Mouse (Mus musculus) cerebellum, adult 8-10 months (tissue): ENCODE results near the gene 5730480H06Rik.
A peak's percentile ranks its signal among the peaks of the same experiment; 100 is the strongest.

Experiments
- DNase-seq: peaks from one replicate; pipeline ENCODE4 v3.0.0; 2022

The 5730480H06Rik gene

DNA sequence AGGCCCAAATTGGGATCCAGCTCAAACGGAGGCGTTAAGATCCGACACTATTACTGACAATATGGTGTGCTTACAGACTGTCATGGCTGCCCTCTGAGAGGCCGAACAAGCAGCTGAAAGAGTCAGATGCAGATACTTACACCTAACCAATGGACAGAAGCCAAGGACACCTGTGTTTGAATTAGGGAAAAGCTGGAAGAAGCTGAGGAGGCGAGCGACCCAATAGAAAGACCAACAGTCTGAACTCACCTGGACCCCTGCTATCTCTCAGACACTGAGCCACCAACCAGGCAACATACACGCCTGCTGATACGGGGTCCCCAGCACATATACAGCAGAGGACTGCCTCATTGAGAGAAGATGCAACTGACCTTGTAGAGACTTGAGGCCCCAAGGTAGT is at the start of gene 5730480H06Rik:
Gene 5730480H06Rik (plus strand): TSS at position 301 of the 400 bp plus-strand sequence.
- no peak for DNase-seq

GRCm38 (mm10) chr5:48301186-48301585 is 26.6 kb upstream of the 5730480H06Rik start:
- no peak for DNase-seq

DNA sequence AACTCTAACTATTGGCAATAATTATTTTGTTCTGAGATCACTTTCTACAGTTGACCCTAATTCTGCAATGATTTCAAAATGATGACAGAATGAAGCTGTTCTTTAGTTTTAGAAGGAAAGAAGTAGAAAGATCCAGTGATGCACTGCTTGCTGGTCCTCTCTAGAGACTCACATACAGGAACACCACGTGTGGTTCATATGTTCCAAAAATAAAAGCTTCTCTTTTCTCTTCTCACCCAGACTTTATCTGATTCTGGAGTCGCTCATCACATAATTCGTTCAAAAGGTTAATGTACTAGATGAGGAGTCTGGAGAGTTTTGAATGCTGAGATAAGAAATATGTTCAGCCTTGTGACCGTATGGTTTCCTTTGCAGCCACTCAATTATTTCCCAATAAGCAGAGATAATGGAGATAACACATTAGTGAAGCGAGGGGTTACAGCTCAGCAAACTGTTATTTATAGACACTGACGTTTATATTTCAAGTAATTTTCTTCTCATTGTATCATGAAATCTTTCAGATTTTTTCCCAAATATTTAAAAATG is 12.6 kb upstream of the 5730480H06Rik start:
- no peak for DNase-seq

GRCm38 (mm10) chr5:48320597-48320996 is 7.2 kb upstream of the 5730480H06Rik start:
- no peak for DNase-seq

DNA sequence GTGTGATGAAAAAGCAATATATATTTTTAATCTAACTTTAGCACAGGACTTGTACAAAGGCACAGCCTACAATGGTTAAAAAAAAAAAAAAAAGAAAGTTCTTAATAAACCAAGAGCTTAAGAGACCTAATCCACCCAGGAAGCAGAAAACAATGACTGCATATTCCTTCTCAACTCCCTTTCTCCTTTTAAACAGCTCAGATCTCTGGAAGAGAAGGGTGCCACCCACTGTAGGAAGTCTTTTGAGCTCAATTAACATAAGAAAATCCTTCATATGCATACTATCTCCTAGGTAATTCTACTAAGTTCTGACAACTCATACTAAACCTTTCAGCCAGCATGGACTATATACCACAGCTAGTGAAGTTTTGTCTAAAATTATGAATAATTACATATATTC is 1.5 kb upstream of the 5730480H06Rik start:
- no peak for DNase-seq

- no peak for DNase-seq
Measured at GRCm38 (mm10) chr5:48329751-48330150, 2.0 kb downstream of the 5730480H06Rik start.

DNA sequence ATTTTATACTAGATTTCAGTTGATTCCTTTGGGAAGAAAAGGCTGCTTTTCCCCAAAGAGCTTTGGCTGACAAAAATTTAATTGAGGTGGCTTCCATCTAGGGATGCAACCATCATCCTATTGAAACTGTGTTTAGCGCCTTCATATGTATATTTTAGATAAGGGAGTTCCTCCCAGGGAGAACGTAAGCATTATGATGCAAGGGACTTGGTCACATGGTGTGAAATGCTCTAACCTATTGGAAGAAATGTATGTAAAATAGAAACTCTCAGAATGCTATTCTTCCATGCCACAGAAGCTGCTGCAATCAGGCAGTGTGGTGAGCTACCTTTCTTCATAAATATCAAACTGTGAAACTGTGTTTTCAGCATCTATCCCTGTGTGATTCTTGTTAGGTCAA is 3.1 kb downstream of the 5730480H06Rik start:
- DNase-seq, result no peak

DNA sequence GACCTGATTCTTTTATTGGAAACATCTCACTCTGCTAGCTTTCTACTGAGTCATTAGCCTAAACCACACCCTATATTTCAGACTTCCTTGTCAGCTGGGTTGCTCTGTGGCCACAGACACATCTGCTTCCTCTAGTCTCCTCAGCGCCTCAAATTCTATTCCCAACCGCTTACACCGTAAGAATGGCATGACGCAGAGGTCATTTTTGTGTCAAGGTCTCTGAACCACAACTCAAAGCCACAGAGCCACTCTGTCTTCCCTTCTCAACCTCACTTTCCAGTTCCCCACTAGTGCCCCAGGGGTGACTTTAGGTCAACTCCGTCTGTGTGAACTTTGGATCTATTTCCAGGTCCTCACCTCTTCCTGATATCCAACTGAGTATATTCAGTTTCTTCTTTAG is 3.7 kb downstream of the 5730480H06Rik start:
- no peak for DNase-seq

- DNase-seq, result no peak
Measured at GRCm38 (mm10) chr5:48333407-48333806, 5.7 kb downstream of the 5730480H06Rik start.

- no peak for DNase-seq
Measured at GRCm38 (mm10) chr5:48333884-48334513, 6.2 kb downstream of the 5730480H06Rik start.

DNA sequence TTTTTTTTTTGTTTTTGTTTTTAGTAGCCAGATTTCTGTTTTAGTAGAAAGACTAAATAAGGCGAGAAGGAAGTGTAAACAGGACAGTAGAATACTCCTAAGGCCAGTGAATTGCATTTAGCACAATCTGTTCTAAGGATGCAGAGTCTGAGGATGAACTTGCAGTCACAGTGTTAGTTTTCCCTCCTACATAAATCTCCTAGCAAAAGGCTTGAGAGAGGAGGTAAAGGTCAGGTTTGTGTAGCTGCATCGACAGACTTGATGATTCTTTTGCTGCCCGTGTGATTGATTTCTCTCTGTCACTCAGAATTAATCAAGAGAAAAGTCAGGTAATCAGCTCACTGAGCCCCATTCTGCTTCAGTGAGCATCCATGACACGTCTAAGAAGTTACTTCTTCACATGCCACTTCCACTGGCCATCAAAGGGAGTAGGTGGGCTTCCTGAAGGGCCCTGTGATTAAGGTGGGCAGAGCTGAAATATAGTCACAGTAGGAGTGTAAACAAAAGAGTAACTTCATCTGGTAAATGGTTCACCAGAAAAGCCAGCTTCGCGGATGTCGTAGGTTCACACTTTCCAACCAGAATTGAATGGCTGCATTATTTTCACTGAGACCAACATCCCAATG is 13.2 kb downstream of the 5730480H06Rik start:
- no peak for DNase-seq

- peak; percentile 2 for DNase-seq
Measured at GRCm38 (mm10) chr5:48345095-48345982, 17.6 kb downstream of the 5730480H06Rik start.

DNA sequence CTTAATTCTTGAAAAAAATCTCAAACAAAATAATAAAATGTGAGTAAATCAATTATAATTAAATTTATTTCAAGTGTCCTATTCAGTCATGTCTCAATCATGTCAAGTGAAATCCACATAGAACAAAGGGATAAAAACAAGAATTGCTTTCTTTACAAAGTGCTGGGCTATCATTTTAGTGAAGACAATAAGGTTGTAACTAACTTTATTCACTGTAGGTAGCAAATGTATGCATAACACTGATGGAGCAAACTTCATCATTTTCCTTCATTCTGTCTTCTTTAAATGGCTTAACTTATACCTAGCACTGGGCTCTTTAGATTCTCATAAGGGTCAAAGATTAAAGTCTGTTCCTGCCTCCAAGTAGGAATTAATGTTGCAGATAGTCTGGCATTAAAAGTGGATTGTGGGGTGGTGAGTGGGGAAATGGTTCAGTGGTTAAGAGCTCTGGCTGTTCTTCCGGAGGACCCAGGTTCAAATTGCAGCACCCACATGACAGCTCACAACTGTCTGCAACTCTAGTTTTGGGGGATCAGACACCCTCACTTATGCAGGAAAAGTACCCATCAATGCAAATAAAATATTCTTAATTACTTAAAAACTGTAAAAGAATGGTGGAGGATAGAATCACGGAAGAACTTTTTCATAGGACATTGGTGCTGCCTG is 18.4 kb downstream of the 5730480H06Rik start:
- DNase-seq, result no peak

GRCm38 (mm10) chr5:48349309-48349708 is 21.6 kb downstream of the 5730480H06Rik start:
- no peak for DNase-seq

GRCm38 (mm10) chr5:48371890-48372766 is 44.4 kb downstream of the 5730480H06Rik start:
- peak; percentile 91 for DNase-seq

DNA sequence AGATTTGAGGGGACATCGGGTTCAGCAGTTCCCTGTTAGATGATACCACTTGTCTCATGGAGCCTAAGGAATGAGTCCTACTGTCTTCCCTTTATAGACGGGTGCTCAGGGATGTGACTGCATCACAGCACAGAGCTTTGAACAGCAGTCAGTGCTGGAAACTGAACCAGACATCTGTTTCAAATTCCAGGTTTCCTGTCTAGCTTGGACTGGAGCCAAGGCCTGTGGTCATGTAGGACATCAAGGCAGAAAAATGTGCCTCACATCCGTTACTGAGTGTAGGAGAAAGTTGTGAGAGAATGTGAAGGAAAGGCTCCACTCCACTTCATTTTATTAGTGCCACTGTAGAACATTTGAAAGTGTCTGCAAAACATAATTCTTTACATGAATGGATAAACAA is 74.7 kb downstream of the 5730480H06Rik start:
- DNase-seq, result no peak

DNA sequence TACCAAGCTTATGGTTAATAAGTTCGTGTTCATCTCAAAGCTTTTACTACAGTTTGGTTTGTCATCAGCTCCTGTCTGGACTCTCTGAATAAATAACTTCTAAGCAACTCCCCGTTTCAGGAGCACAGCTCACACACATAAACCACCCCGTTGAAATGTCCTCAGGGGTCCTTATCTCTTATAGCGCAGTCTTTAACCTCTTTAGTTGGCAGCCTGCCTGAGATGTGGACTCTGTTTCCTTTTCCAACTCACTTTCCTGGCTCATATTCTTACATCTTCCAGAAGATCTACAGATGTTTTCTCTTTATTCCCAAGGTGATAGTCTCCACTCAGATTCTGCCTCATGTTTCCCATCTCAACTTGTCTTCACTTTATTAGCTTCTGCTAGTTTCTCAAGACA is 80.5 kb downstream of the 5730480H06Rik start:
- no peak for DNase-seq

GRCm38 (mm10) chr5:48410348-48410747 is 82.6 kb downstream of the 5730480H06Rik start:
- no peak for DNase-seq

DNA sequence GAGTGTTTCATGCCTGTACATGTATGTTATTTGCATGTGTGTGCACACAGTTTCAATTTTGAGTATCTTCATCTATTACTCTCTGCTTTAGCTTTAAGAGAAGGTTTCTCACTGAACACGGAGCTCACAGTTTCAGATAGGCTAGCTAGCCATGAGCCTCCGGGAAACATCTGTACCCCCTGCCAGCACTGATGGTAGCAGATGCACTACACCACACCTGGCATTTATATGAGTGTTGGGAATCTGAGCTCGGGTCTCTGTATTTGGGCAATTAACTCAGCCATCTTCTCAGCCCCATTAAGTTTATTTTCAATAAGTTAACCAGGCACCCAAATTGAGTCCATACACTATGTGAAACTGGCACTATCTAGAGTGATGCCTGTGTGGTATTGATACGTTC is 83.7 kb downstream of the 5730480H06Rik start:
- no peak for DNase-seq

DNA sequence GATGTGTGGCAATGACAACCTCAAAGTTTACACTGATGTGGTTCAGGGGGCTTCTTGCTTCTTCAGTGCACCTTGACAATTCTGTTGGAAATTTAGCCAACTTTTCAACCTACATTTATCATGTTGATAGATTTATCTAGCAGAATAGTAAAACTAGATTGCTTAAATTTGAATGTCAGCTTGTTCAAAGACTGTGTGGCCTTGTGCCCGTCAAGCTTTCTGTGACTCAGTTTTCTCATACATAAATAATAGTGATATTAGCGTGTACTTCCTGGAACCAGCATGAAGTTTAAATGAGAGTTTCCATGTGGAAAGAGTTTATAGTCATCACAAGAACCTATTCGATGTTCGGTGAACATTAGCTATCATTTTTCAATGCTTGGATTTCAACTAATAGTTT is 84.5 kb downstream of the 5730480H06Rik start:
- DNase-seq, result no peak

DNA sequence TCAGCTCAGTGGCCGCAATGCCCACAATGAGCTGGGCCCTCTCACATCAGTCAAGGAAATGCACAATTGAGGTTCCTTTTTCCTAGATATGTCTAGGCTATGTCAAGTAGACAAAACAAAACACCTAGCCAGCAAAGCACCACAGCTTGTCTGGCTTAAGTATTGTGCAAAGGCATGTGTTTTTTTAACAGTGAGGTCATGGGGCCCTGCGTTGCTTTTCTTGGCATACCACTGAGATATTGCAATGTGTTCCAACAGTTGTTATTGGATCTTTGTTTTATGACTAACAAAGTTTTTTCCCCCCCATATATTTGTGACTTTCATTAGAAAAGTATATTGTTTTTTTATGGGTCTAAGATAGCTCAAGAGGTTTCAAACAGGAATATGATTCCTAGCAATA is 92.0 kb downstream of the 5730480H06Rik start:
- DNase-seq, result no peak

DNA sequence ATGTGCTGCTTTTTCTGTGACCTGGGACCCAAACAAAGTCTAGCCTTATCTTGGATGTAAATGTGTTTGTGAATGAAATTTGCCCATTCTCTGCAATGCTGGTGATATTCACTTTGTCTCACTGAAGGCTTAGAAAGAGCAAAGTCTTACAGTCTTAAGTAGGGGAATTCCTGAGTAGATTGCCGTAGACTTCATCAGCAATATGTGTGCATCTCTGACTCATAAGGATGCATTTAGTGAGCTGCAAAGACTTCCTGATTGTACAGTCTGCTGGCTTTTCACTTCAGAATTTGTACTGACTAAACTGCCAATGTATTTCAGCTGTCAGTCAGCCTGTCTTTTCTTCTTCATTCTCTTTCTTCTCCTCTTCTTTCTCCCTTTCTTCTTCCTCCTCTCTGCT is 94.2 kb downstream of the 5730480H06Rik start:
- DNase-seq, result no peak
